ENCODE assay signal across 8 mouse cellular contexts in genomic region chr2:163534958-163535524, GRCm38 (mm10). TPM values are rescaled to one million over a fixed set of nuclear protein-coding genes. Genes with fewer than 3 reads are reported as not detected.
DNase-seq lines count a peak whose midpoint lies in the region; ATAC-seq and TF ChIP-seq lines count a peak whose summit lies in the region.

No protein-coding gene starts in this region.

- no peak for TF ChIP-seq POLR2A in cerebellum, adult 2 months (IDR thresholded peaks at IDR 0.05; ENCODE audit: borderline replicate concordance, insufficient read depth, low read length)
- no peak for TF ChIP-seq POLR2A in olfactory bulb, adult 2 months (IDR thresholded peaks at IDR 0.05; ENCODE audit: insufficient read depth, low read depth, low read length)

- no peaks in the 10 kb centered on the region for H3K36me3 ChIP-seq in lung, embryonic 15.5 days

- no peaks in the 10 kb centered on the region for H3K9me3 ChIP-seq in lung, embryonic 15.5 days

- WGBS in cerebellum, adult 2 months: 12% methylated on average over 22 of the region's 22 CpGs
- WGBS in lung, embryonic 15.5 days: 8% methylated on average over 22 of the region's 22 CpGs
- WGBS in olfactory bulb, adult 2 months: 13% methylated on average over 22 of the region's 22 CpGs

- no peak overlapping the region for H3K27ac ChIP-seq in cerebellum, adult 2 months (ENCODE audit: insufficient read depth, low read length)
- H3K27ac ChIP-seq in lung, embryonic 15.5 days: no peak overlapping the region
- H3K27ac ChIP-seq in olfactory bulb, adult 2 months (ENCODE audit: insufficient read depth, low read depth, low read length): no peak overlapping the region

- peak overlapping the region; percentile 62 for H3K4me2 ChIP-seq in lung, embryonic 15.5 days

- TF ChIP-seq CTCF in cerebellum, adult 2 months (IDR thresholded peaks at IDR 0.05; ENCODE audit: borderline replicate concordance, insufficient read depth, low read depth, low read length): peak; percentile 94
- peak; percentile 91 for TF ChIP-seq CTCF in olfactory bulb, adult 2 months (IDR thresholded peaks at IDR 0.05; ENCODE audit: insufficient read depth, low read depth, low read length)

- peak overlapping the region; percentile 50 for H3K4me3 ChIP-seq in cerebellum, adult 2 months (replicated peaks; ENCODE audit: insufficient read depth, low read depth, low read length)
- peak overlapping the region; percentile 25 for H3K4me3 ChIP-seq in lung, embryonic 15.5 days
- H3K4me3 ChIP-seq in olfactory bulb, adult 2 months (ENCODE audit: insufficient read depth, low read depth, low read length): peak overlapping the region; percentile 33

- peak overlapping the region; percentile 32; the same call in 1 of the 2 replicates for H3K9ac ChIP-seq in lung, embryonic 15.5 days

- no peaks in the 10 kb centered on the region for H3K27me3 ChIP-seq in cerebellum, adult 2 months (ENCODE audit: control insufficient read depth, insufficient read depth, low read length)
- 0 out of 2 replicates have a peak, but pooled peaks cover 7% of the 10 kb centered on the region for H3K27me3 ChIP-seq in lung, embryonic 15.5 days

- ATAC-seq in hematopoietic stem cell, adult 5-6 weeks (replicated peaks in 1 of 2; ENCODE audit: insufficient read depth in 1 of 2, low FRiP score in 2 of 2, low TSS enrichment in 1 of 2, low read depth in 1 of 2, poor library complexity in 2 of 2, severe bottlenecking in 2 of 2): peak; percentile 88 to 90
- peak; percentile 72 for ATAC-seq in lung, embryonic 15.5 days (ENCODE audit: borderline replicate concordance, extremely low read depth, low FRiP score, low TSS enrichment)

- peak; percentile 86 for DNase-seq in MEL-GATA-1-ER (ENCODE audit: extremely low read depth, low read depth)
- DNase-seq in cerebellum, adult 2 months: peak; percentile 80 to 90
- peak; percentile 88 for DNase-seq in forelimb bud, embryonic 11.5 days (ENCODE audit: low read depth, low spot score)
- peak; percentile 80 for DNase-seq in layer of hippocampus, adult 9-10 months (ENCODE audit: low spot score)
- peak; percentile 56 to 60 for DNase-seq in thymus, adult 18-20 months

- H3K4me1 ChIP-seq in cerebellum, adult 2 months (ENCODE audit: control insufficient read depth, insufficient read depth, low read length): peaks cover 11% of the 10 kb centered on the region; the same call in 1 of the 2 replicates
- 0 out of 2 replicates have a peak, but pooled peaks cover 4% of the 10 kb centered on the region for H3K4me1 ChIP-seq in lung, embryonic 15.5 days
- peaks cover 4% of the 10 kb centered on the region; the same call in 1 of the 2 replicates for H3K4me1 ChIP-seq in olfactory bulb, adult 2 months (ENCODE audit: control insufficient read depth, insufficient read depth, low read length)

RNA-seq across cellular contexts. Expression of gene Hnf4a, which starts 28.4 kb away (rescaled TPM):
- polyA plus RNA-seq in cerebellum, adult 2 months (2012; rRNA removed): 0.02 and 0.03 TPM in 2 replicates
- 12.3 and 22.7 TPM in 2 replicates for total RNA-seq in hematopoietic stem cell, adult 5-6 weeks (2017)
- 0.07 and 0.09 TPM in 2 replicates for polyA plus RNA-seq in lung, embryonic 15.5 days (2015; fragmentation: Nextera tagmentation; extraction: Ambion mirVana)
- not detected in 2 replicates for polyA plus RNA-seq in olfactory bulb, adult 2 months (2012; ENCODE audit: insufficient read depth, insufficient read length, low replicate concordance, missing spikeins)

RNA-seq across cellular contexts. Expression of gene R3hdml, which starts 42.9 kb away (rescaled TPM):
- polyA plus RNA-seq in cerebellum, adult 2 months (2012; rRNA removed): not detected in 2 replicates
- total RNA-seq in hematopoietic stem cell, adult 5-6 weeks (2017): not detected in 2 replicates
- 0.14 TPM in 1 of 2 replicates, not detected in the other for polyA plus RNA-seq in lung, embryonic 15.5 days (2015; fragmentation: Nextera tagmentation; extraction: Ambion mirVana)
- polyA plus RNA-seq in olfactory bulb, adult 2 months (2012; ENCODE audit: insufficient read depth, insufficient read length, low replicate concordance, missing spikeins): not detected in 2 replicates
